Mouse (Mus musculus) heart, adult 2 months (tissue): ENCODE results near the gene Anxa8.

Source experiments
- CTCF ChIP-seq: fragments of 200-600 bp; IDR thresholded peaks from 2 replicates; pipeline ENCODE4 v1.8.1; 2022; ENCODE audit warnings: antibody characterized with exemption, mild to moderate bottlenecking, moderate library complexity
- EP300 ChIP-seq: fragments of 200-500 bp; IDR thresholded peaks from 2 replicates; pipeline ENCODE4 v1.6.1; 2011; ENCODE audit warnings: low read depth, low read length, control low read depth; ENCODE audit not compliant: insufficient read depth
- POLR2A ChIP-seq: fragments of 200-500 bp; IDR thresholded peaks from 2 replicates; pipeline ENCODE4 v1.6.1; 2011; ENCODE audit warnings: mild to moderate bottlenecking, low read depth, low read length, control low read depth; ENCODE audit not compliant: insufficient read depth

DNA sequence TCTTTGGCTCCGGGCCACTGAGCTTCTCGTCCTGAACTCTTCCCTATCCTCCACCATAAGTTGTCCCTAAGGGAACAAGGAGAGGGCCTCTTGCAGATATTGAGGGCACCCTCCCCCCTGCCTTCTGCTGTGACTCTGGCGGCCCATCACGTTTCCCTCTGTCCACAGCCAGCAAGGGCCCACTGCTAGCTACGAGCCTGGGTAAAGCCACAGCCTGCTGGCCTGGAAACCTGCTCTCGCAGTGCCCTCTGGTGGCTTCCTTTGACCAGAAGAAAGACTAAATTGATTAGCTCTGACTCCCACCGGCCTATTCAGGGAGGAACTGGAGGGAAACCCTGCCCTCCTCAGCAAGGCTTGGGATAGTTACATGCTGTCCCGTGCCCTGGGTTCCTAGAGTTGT is 19.1 kb downstream of the Anxa8 start:
- TF ChIP-seq CTCF (peak; percentile 80), POLR2A (no peak), EP300 (0 out of 2 replicates have a peak, but pooled peaks have one; percentile 34)
